Mouse (Mus musculus) spleen, postnatal 14 days (tissue): ENCODE measurements around the gene Casp2.
A peak's percentile ranks its signal among the peaks of the same experiment; 100 is the strongest.

Experiments used
- DNase-seq, 2 experiments: peaks; one replicate each; pipeline ENCODE4 v3.0.0; 2021 to 2022; ENCODE audit warnings: low spot score in 2 of 2

Gene Casp2

GRCm38 (mm10) chr6:42276151-42276550 lies 11.4 kb downstream of the Casp2 start:
- no peak for DNase-seq

DNA sequence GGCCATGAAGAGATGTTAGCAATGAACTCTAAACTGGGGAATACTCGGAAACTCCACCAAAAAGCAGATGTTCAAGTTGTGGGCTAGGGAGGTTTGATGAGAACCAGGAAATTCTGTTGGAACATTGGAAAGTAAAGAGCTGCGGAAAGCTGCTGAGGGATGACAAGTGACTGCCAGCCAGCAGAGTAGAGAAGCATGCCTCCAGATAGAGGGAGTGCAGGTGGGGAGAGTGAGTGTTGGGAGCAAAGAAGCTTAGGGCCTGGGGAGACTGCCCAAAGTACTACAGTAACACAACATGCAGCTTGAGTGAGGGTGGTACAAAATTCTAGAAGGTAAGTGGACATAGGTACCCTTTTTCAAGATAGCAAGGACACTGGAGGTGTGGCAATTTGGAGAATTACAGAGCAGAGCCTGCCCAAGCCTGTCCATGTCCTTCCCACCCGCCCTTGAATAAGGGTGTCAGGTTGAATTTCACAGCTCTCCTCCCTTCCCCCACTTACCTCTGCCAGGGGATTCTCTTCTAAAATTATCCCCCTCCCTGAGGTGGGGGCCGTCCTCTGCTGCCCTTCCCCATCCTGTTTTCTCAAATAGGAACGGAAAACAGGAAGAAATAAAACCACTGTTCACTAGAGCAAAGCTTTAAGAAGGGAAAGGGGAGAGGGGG lies 18.2 kb downstream of the Casp2 start:
- no peak for DNase-seq

DNA sequence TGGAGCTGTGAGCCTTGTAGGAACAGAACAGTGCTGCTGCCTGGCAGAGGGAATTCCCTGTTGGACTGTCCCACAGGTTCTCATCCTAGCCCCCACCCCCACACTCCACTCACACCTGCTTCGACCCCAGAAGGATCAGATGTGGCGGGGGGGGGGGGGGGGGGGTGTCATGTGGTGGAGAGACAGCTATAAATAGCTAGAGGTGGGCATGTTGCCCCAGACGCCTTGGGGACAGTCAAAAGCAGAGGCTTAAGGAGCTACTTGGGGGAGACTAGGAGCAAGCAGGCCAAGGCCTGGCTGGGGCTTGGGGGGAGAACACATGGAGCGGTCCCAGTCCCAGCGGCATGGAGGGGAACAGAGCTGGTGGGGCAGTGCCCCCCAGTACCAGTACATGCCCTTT lies 21.7 kb downstream of the Casp2 start, which contains the start of gene Clcn1:
Gene Clcn1 (plus strand): TSS at position 238 of the 400 bp plus-strand sequence.
- DNase-seq, result no peak

DNA sequence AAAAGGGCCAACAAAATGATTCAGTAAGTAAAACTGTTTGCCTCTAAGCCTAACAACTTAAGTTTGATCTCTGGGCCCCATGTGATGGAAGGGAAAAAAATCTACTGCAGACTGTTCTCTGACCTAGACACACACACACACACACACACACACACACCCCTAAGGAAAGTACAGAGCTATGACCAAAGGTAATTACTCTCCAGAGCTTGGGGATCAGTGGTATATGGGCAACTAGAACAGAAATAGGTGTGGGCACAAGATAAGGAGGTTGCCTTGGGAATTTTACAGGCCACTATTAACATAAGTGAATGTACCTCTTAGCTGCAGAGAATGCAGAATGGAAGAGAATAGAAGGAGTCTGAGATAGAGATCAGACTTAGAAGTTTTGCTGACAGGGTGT lies 22.8 kb downstream of the Casp2 start:
- DNase-seq, result no peak

- peak in 1 of 2 experiments; percentile 31 for DNase-seq
These were observed 28.5 kb downstream of the Casp2 start for GRCm38 (mm10) chr6:42293327-42293726.

GRCm38 (mm10) chr6:42295549-42296094 lies 30.8 kb downstream of the Casp2 start:
- DNase-seq, result no peak

- no peak for DNase-seq
These were observed 34.6 kb downstream of the Casp2 start for GRCm38 (mm10) chr6:42299362-42299761.

GRCm38 (mm10) chr6:42309816-42310378 lies 45.1 kb downstream of the Casp2 start:
- no peak for DNase-seq

GRCm38 (mm10) chr6:42310427-42311053 lies 45.8 kb downstream of the Casp2 start:
- DNase-seq, result no peak

DNA sequence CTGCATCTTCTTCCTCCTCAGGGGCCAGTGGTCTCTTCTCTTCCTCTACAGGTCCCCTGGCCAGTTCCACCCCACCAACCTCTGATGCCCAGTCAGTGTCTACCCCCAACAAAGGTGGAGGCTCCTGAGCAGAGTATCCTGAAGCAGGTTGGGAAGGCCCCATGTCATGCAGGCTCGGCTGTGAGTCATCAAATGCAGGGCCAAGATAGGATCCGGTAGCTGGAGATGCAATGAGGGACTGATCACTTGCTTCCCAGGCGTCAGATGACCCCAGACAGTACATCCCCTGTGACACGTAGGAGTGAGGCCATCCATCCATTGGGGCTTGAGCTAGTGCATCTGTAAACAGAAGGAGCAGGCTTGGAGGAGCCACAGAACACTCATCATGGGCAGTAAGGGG lies 53.5 kb downstream of the Casp2 start:
- no peak for DNase-seq

GRCm38 (mm10) chr6:42323371-42324066 lies 58.7 kb downstream of the Casp2 start:
- DNase-seq, result no peak

DNA sequence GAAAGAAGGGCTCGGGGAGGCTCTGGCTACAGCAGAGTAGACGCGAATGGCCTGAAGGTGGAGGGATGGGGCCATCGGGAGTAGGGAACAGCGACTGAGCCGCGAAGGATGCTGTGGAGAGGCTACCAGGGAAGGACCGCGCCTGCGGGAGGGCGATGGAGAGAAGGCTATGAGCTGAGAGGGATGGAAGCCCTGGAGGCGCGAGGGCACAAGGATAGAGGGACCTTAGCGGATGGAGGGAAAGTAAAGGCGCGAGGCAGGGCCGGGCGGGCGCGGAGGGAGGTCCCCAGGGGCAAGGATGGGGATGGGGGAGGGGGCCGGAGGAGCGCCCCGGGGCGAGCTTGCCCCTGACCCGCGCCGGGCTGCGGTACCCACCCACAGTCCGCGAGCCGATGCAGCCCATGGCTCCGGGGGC lies 59.3 kb downstream of the Casp2 start:
- no peak for DNase-seq

DNA sequence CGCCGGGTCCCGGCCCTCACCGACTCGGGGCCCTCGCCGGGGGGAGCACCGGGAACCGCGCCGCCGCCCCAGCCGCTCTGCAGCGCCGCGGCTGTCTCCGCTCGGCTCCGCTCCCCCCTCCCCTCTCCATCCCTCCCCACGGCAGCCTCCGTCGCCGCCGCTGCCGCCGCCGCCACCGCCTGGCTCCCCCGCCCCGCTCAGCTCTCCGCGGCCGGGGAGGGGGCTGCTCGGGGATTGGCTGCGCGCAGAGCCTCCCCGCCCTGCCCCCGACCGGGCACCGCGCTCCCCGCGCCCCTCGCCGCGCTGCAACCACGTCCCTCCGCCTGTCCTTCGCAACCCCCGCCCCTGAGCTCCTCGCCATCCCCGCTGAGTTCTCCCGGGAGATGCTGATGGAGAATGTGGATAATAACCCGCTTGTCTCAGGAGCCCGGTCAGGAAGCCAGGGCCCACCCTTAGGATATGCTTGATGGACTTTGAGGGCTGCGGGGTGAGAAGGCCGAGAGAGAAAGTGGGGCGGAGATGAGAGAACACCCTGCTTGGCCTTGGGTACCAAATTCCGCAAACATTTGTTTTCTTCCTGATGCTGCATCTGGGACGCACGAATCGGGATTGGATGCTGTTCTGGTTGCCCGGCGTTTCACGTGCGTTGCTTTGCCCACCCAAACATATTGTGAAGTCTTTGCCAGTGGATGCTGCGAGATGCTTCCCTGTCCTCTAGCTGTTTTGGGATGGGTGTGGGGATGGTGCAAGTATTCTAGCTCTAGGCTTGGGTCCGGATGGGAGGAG lies 59.9 kb downstream of the Casp2 start, which contains the start of gene Fam131b:
Gene Fam131b (minus strand): TSS at position 162 of the 786 bp plus-strand sequence.
- DNase-seq, result no peak

- DNase-seq, result peak; percentile 51 to 63
These were observed 60.5 kb downstream of the Casp2 start for GRCm38 (mm10) chr6:42325268-42325609.

GRCm38 (mm10) chr6:42326509-42326908 lies 61.7 kb downstream of the Casp2 start:
- DNase-seq, result no peak

GRCm38 (mm10) chr6:42328757-42329156 lies 64.0 kb downstream of the Casp2 start:
- no peak for DNase-seq

DNA sequence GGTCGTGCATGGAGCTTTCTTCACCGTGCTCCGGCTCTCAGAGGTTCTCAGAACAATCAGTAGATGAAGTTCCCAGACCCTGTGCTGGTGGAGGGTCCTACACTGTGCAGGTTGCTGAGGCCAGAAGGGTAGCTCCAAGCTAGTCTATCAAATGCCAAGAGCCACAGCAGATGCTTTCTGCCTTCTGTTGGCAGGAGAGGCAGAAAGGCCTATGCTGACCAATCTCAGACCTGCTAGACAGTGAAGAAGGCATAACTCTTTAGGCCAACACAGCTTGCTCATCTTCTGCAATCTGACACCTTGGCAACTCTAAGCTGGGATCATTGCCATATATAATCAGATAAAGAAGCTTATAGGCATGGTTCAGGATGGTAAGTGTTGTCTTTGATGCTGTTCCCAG lies 65.4 kb downstream of the Casp2 start:
- DNase-seq, result no peak

GRCm38 (mm10) chr6:42330946-42331345 lies 66.2 kb downstream of the Casp2 start:
- DNase-seq, result no peak
